Mouse (Mus musculus): ENCODE measurements at regions not wholly inside any gene's neighbourhood (a gene's known extent, or its start where the extent isn't known, plus 50 kb on each side); places are given as distances from the start of the nearest gene placed in this dataset.
A peak's percentile ranks its signal among the peaks of the same experiment; 100 is the strongest.

- no peak for DNase-seq
Observed at GRCm38 (mm10) chr13:25548551-25548950, 278.2 kb upstream of the Nrsn1 start.

- DNase-seq, result no peak
Observed at GRCm38 (mm10) chr13:25547150-25548145, 277.1 kb upstream of the Nrsn1 start.

GRCm38 (mm10) chr13:25524094-25524493 is 253.8 kb upstream of the Nrsn1 start:
- DNase-seq, result no peak

- DNase-seq, result no peak
Observed at GRCm38 (mm10) chr13:25507355-25507754, 237.1 kb upstream of the Nrsn1 start.

DNA sequence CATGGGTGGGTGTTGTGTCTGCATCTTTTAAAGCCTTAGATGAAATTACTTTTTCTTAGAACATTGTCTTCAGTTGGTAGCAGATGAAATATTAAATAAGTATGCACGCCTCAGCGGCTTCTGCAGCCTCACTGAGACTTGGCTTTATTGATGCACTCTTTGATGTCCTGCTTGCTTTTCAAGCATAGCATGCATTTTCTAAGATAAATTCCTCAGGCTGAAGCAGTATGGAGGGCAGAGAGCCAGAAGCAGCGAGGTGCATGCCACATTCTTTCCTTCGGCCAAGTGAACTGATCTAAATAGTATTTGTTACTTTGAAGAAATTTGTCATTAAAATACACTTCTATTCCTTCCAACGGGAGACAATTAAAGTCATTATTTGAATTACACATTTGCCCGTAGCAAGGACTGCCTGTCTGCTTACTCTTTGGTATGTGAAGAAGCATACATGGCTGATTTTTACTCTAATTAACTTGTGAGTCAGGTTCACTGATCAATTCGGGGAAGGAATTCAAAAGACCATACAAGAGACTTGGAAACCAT is 224.3 kb upstream of the Nrsn1 start:
- DNase-seq, result no peak

DNA sequence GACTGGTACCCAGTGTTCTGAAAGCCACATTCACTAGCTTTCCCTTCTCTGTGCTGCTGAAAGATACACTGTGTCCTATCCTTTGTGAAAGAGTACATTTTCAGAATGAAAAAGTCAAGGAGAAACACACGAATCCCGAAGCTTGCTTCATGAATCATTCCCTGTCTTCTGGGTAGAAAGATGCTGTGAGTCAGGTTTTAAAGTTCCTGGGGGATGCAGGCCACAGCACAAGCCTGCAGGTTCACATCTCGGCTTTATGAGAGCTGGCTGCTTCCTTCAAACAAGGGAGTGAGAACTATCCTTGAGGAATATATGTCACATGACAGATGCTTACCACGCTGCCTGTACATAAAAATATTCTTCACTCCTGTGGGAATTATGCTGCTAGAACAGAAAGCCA is 219.7 kb upstream of the Nrsn1 start:
- DNase-seq, result peak in 1 of 2 experiments; percentile 2

DNA sequence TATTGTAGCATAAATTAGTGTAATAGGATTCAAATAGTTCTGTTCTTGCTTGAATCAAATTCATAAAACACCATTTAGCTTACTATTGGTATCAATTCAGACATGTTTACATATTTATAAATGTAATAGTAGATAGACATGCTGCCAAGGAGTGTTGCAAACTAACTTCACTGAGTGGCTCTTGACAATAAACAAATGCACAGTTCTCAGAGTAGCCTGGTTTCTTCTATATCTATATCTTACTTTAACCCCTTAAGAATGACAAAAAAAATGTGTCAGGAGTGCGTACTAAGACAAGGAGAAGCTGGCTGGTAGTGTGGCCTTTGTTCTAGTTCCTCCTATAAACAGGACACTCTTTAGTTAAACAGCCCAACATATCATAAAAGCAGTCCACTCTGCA is 213.0 kb upstream of the Nrsn1 start:
- no peak for DNase-seq

DNA sequence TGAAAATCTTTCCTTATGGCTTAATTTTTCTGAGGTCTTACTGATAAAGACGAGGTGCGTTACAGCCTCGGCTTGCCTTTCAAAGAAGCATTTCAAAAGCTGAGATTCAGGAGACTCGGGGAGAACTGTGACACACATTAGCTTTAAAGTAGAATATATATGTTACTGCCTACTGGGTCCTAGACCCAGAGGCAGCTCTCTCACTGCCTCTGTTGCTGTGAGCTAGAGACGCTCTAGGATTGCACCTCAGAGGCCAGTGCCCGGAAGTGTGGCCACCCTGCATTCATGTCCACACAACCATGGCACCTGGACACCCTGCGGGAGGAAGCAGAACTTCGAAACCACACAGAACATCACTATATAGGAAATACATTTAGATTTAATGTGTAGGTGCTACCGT is 181.6 kb upstream of the Nrsn1 start:
- no peak for DNase-seq

DNA sequence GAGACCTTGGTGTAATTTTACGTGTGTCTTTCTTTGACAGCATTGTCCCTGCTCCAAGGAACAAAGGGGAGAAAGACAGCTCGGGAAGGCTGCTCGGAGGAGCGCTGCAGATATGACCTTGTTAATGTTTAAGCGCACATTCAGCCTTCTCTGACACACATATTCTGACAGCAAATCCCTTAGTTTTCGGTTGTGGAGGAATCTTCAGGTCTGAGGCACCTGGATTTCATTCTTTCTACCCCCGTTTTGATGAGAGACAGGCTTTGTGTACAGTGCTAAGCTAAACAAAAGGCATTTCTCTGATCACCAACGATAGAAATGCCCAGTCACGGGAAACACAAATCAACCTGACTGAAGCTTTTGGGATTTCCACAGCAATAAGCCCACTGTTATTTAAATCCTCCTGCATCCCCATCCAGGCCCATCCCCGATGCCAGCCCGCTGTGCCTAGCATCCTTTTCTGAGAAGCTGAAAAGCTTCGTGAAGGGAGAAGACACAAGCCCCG is 181.1 kb upstream of the Nrsn1 start:
- DNase-seq, result no peak

- DNase-seq, result no peak
Observed at GRCm38 (mm10) chr13:25429701-25430418, 159.6 kb upstream of the Nrsn1 start.

DNA sequence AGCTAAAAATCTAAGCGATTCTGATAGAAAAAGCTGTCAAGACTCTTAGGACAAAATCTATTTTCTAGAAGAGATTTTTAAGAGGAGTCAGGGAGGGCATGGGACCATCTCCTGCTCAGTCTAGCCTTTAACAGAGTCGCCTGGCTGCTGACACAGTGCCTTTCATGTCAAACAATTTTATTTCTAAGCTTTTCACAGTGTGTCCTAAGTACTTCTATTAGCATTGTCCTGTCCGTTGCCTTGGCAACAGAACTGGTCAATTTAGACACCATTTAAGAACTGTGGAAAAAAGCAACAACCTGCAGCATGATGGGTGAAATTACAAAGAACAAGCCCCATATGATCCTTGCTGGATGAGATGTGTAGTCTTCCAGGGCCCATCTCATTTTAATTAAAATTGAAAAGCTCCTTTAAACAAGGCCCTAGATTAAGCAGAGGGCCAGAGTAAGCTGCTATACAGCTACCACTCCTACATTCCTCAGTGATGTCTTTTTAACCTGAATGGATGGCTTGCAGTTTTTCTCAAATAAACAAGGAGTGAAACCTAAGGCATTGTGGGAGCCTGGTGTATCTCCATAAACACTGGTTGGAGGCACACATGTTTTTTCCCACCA is 133.0 kb upstream of the Nrsn1 start:
- DNase-seq, result no peak

- DNase-seq, result no peak
Observed at GRCm38 (mm10) chr13:25402691-25403090, 132.4 kb upstream of the Nrsn1 start.

DNA sequence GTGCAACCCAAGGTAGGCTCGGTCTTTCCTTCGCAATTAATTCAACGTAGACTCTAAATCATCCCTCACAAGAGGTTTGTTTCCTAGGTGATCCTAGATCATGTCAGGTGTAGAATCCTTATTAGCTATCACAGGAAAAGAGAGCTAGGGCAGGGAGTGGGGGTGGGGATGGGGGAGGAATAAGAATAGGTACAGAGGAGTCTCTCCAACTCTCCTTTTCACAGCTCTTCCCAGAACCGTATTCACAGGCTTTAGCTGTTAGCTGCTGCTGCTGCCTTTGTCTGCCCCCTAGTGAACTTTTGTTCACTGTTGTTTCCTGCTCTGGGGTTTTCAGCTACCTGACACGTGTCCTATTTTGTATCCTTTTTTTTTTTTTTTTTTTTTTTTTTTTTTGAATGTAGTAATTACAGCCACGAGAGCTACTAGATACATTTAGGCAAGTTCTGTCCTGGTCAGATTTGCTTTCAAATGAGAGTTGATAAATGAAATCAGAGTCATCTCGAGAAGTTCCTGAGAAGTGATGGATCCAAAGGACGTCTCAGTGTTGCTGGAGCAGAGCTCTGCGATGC is 131.7 kb upstream of the Nrsn1 start:
- DNase-seq, result no peak

- DNase-seq, result no peak
Observed at GRCm38 (mm10) chr13:25392770-25393290, 122.5 kb upstream of the Nrsn1 start.

DNA sequence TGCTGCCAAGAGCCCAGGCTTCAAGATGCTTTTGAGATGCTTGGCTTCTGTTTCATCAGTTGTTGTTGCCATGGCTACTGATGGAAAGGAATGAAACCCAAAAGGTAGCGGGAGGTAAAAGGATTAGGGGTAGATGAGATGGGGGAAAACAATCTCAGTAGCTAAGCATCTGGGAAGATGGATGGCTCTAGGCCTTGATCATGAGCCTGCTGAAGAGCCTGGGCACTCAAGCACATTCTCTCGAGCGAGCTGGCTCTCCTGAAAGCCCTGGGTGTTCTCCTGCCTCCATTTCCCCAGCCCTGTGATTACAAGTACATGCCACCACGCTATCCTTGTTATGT is 92.3 kb upstream of the Nrsn1 start:
- no peak for DNase-seq

- DNase-seq, result no peak
Observed at GRCm38 (mm10) chr13:25361850-25362626, 91.7 kb upstream of the Nrsn1 start.

- peak in 1 of 2 experiments; percentile 16 for DNase-seq
Observed at GRCm38 (mm10) chr13:25347558-25347957, 77.3 kb upstream of the Nrsn1 start.

DNA sequence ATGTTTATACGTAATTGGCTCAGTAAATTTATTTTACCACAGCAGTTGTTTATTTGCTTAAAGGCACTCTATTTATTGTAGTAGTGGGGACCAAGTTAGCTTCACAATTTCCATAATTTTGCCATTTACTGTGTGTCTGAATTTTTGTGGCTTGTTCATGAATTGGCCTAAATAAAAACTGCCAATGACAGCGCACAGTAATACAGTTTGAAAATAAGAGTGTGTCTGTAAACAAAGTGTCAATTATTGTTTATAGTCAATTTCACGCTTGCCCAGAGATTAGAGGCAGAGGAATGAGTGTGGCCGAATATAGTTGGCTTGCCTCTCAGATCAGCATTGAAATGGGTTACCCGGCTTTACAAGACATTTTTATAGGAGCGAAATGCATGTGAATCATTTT is 73.0 kb upstream of the Nrsn1 start:
- DNase-seq, result no peak

DNA sequence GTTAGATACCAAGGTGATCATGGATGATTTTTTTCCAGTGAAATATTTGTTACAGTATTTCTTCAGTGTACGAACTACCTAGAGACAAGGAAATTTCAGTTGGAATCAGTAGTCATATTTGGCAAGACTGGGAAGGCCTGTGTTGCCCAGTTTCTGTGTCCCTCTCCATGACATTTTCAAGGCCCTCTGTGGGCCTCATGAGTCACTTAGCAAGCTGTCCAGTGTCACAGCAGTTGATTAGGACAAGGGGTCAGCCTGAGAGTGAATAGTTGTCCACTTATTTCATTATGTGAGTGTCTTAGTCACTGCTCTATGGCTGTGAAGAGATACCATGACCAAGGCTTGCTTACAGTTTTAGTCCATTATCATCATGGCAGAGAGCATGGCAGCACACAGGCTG is 71.5 kb upstream of the Nrsn1 start:
- DNase-seq, result peak; percentile 9 to 34

- DNase-seq, result no peak
Observed at GRCm38 (mm10) chr13:25333803-25334202, 63.5 kb upstream of the Nrsn1 start.
